Mouse (Mus musculus): ENCODE results near the gene Abhd14b. TPM values are rescaled to one million over a fixed set of nuclear protein-coding genes. Genes with fewer than 3 reads are reported as not detected.

The Abhd14b gene
- total and polyA plus RNA-seq, 2 experiments = 129 to 402 TPM

- Histone ChIP-seq H3K4me3 (ENCODE audit: insufficient read depth, low read depth, low read length) (no peak overlapping the region), H3K9ac (ENCODE audit: low read depth, low read length) (no peak overlapping the region), H3K27ac (replicated peaks; ENCODE audit: insufficient read depth, low read depth, low read length) (no peak overlapping the region), H3K79me2 (ENCODE audit: control insufficient read depth, insufficient read depth, low read length) (no peaks in the 10 kb centered on the region), H3K4me1 (ENCODE audit: control insufficient read depth, insufficient read depth, low read length) (peaks cover 12% of the 10 kb centered on the region), H3K27me3 (ENCODE audit: control insufficient read depth, insufficient read depth, low read length) (no peaks in the 10 kb centered on the region), H3K36me3 (ENCODE audit: control insufficient read depth, insufficient read depth, low read length) (peaks cover 5% of the 10 kb centered on the region; the same call in 1 of the 2 replicates)
- TF ChIP-seq CTCF (IDR thresholded peaks at IDR 0.05; ENCODE audit: low read depth, low read length) = no peak
- no peak for TF ChIP-seq POLR2A (IDR thresholded peaks at IDR 0.05; ENCODE audit: extremely low read depth, insufficient read depth, low read length)
- no peak for DNase-seq (ENCODE audit: extremely low read depth, low read depth, low spot score)
- WGBS = 84% methylated on average over 15 of the region's 15 CpGs
Observed at GRCm38 (mm10) chr9:106456325-106457162, 9.3 kb downstream of the Abhd14b start.

GRCm38 (mm10) chr9:106457163-106457559, 9.9 kb downstream of the Abhd14b start:
- H3K27me3 ChIP-seq (ENCODE audit: control insufficient read depth, insufficient read depth, low read length) = no peaks in the 10 kb centered on the region
- H3K4me3 ChIP-seq (ENCODE audit: insufficient read depth, low read depth, low read length) = no peak overlapping the region
- H3K4me1 ChIP-seq (ENCODE audit: control insufficient read depth, insufficient read depth, low read length) = peaks cover 8% of the 10 kb centered on the region; the same call in 1 of the 2 replicates
- H3K36me3 ChIP-seq (ENCODE audit: control insufficient read depth, insufficient read depth, low read length) = peaks cover 2% of the 10 kb centered on the region; the same call in 1 of the 2 replicates
- no peak for DNase-seq (ENCODE audit: extremely low read depth, low read depth, low spot score)
- H3K9ac ChIP-seq (ENCODE audit: low read depth, low read length) = no peak overlapping the region
- H3K27ac ChIP-seq (replicated peaks; ENCODE audit: insufficient read depth, low read depth, low read length) = no peak overlapping the region
- no peak for TF ChIP-seq POLR2A (IDR thresholded peaks at IDR 0.05; ENCODE audit: extremely low read depth, insufficient read depth, low read length)
- TF ChIP-seq CTCF (IDR thresholded peaks at IDR 0.05; ENCODE audit: low read depth, low read length) = no peak
- H3K79me2 ChIP-seq (ENCODE audit: control insufficient read depth, insufficient read depth, low read length) = no peaks in the 10 kb centered on the region
- WGBS = 87% methylated on average over 9 of the region's 9 CpGs

- no peak for TF ChIP-seq CTCF (IDR thresholded peaks at IDR 0.05; ENCODE audit: low read depth, low read length)
- no peak for TF ChIP-seq POLR2A (IDR thresholded peaks at IDR 0.05; ENCODE audit: extremely low read depth, insufficient read depth, low read length)
- Histone ChIP-seq H3K9ac (ENCODE audit: low read depth, low read length) (no peak overlapping the region), H3K4me1 (ENCODE audit: control insufficient read depth, insufficient read depth, low read length) (0 out of 2 replicates have a peak, but pooled peaks cover 2% of the 10 kb centered on the region), H3K4me3 (ENCODE audit: insufficient read depth, low read depth, low read length) (no peak overlapping the region), H3K27me3 (ENCODE audit: control insufficient read depth, insufficient read depth, low read length) (no peaks in the 10 kb centered on the region), H3K27ac (replicated peaks; ENCODE audit: insufficient read depth, low read depth, low read length) (no peak overlapping the region), H3K79me2 (ENCODE audit: control insufficient read depth, insufficient read depth, low read length) (no peaks in the 10 kb centered on the region), H3K36me3 (ENCODE audit: control insufficient read depth, insufficient read depth, low read length) (no peaks in the 10 kb centered on the region; the same call in 1 of the 2 replicates)
- 90% methylated on average over 5 of the region's 5 CpGs for WGBS
- DNase-seq (ENCODE audit: extremely low read depth, low read depth, low spot score) = no peak
Observed at GRCm38 (mm10) chr9:106457920-106458319, 10.7 kb downstream of the Abhd14b start.

GRCm38 (mm10) chr9:106459946-106460345, 12.7 kb downstream of the Abhd14b start:
- Histone ChIP-seq H3K36me3 (ENCODE audit: control insufficient read depth, insufficient read depth, low read length) (no peaks in the 10 kb centered on the region; the same call in 1 of the 2 replicates), H3K27me3 (ENCODE audit: control insufficient read depth, insufficient read depth, low read length) (no peaks in the 10 kb centered on the region), H3K4me3 (ENCODE audit: insufficient read depth, low read depth, low read length) (no peak overlapping the region), H3K79me2 (ENCODE audit: control insufficient read depth, insufficient read depth, low read length) (no peaks in the 10 kb centered on the region), H3K4me1 (ENCODE audit: control insufficient read depth, insufficient read depth, low read length) (no peaks in the 10 kb centered on the region), H3K9ac (ENCODE audit: low read depth, low read length) (no peak overlapping the region), H3K27ac (replicated peaks; ENCODE audit: insufficient read depth, low read depth, low read length) (no peak overlapping the region)
- TF ChIP-seq CTCF (IDR thresholded peaks at IDR 0.05; ENCODE audit: low read depth, low read length) = no peak
- TF ChIP-seq POLR2A (IDR thresholded peaks at IDR 0.05; ENCODE audit: extremely low read depth, insufficient read depth, low read length) = no peak
- WGBS = 88% methylated on average over 15 of the region's 15 CpGs
- no peak for DNase-seq (ENCODE audit: extremely low read depth, low read depth, low spot score)

GRCm38 (mm10) chr9:106460401-106461025, 13.3 kb downstream of the Abhd14b start:
- no peak for TF ChIP-seq POLR2A (IDR thresholded peaks at IDR 0.05; ENCODE audit: extremely low read depth, insufficient read depth, low read length)
- TF ChIP-seq CTCF (IDR thresholded peaks at IDR 0.05; ENCODE audit: low read depth, low read length) = no peak

More at GRCm38 (mm10) chr9:106460401-106461025, 13.3 kb downstream of the Abhd14b start:
- Histone ChIP-seq H3K27ac (replicated peaks; ENCODE audit: insufficient read depth, low read depth, low read length) (no peak overlapping the region), H3K4me1 (ENCODE audit: control insufficient read depth, insufficient read depth, low read length) (no peaks in the 10 kb centered on the region), H3K9ac (ENCODE audit: low read depth, low read length) (no peak overlapping the region), H3K4me3 (ENCODE audit: insufficient read depth, low read depth, low read length) (no peak overlapping the region), H3K27me3 (ENCODE audit: control insufficient read depth, insufficient read depth, low read length) (no peaks in the 10 kb centered on the region), H3K36me3 (ENCODE audit: control insufficient read depth, insufficient read depth, low read length) (no peaks in the 10 kb centered on the region; the same call in 1 of the 2 replicates), H3K79me2 (ENCODE audit: control insufficient read depth, insufficient read depth, low read length) (no peaks in the 10 kb centered on the region)
- DNase-seq (ENCODE audit: extremely low read depth, low read depth, low spot score) = no peak
- 91% methylated on average over 18 of the region's 18 CpGs for WGBS
